Mouse (Mus musculus) 3134 (cell line): Measurements from ENCODE around the gene Abhd4.

Source experiments
- DNase-seq: peaks from one replicate; pipeline ENCODE4 v3.0.0-alpha.2; 2011; ENCODE audit warnings: low spot score; ENCODE audit not compliant: insufficient read length; ENCODE audit errors: extremely low read depth

The Abhd4 gene

DNA sequence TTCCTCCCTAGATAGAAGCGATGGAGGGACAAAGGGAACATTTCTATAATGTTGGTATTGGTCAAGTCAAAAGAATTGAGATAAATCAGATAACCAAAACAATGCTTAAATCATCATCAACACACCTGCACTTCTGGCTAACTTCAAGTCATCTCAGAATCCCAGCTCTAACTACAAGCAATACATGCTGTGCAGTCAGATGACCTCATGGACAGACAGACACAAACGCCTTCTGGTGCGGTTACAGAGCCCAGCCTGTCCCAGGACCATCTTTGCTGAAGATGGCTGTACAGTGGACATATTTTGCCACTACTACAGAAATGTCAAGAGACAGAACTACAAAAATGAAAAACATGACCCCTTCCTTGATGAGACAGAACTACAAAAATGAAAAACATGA is 16.4 kb downstream of the Abhd4 start:
- no peak for DNase-seq

DNA sequence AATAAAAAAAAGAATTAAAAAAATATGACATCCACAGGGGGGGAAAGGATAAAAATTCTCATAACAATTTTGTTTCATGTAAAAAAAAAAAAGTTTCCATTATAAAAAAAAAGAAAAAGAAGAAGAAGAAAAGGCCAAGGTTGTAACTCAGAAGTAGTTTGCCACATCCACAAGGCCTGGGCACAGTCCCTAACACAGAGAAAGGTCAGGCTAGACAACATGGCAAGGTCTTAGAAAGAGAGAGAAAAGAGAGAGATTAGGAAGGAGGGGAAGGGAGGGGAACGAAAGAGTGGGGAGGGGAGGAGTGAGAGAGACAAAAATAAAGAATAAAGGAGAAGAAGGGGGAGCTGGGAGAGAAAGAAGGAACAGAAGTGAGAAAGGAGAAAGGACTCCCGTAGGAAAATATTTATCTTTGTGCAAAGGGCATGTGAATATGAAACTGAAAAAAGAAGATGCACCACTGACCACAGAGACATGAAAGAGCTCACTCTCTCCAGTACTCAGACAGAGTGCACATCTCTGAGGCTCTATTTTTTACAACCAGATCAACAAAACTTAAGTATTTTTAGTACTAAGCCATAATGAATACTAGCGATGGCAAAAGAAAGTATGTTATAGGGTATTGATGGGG is 18.1 kb downstream of the Abhd4 start:
- no peak for DNase-seq

DNA sequence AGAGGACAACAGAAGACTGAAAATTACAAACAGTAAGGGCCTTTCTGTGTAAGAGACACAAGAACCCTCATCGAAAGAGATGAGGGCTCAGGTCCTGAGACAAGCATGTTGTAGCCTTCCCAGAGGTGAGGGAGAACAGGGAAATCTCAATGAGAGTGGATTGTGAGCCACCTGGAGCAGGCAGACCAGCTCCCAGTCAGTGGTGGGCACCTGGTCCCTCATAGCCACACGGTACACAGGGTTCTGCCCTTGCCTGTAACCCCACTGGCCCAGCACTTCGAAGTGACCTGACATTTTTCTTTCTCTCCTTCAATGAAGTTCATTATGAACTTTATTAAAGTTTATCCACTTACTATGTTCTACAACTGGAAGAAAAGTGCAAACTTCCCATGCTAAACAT is 18.7 kb downstream of the Abhd4 start:
- no peak for DNase-seq

DNA sequence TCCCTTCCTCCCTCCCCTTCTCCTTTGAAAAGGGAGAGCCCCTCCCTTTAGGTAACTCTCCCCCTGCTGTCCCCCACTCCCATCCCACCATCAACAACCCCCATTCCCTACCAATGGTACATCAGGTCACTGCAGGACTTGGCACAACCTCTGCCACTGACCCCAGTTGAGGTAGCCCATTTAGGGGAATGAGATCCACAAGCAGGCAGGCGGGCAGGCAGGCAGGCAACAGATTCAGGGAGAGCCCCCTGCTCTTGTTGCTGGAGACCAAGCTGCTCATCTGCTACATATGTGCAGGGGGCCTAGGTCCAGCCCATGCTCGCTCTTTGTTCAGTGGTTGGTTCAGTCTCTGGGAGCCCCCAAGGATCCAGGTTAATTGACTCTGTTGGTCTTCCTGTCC is 22.5 kb downstream of the Abhd4 start:
- DNase-seq, result no peak

DNA sequence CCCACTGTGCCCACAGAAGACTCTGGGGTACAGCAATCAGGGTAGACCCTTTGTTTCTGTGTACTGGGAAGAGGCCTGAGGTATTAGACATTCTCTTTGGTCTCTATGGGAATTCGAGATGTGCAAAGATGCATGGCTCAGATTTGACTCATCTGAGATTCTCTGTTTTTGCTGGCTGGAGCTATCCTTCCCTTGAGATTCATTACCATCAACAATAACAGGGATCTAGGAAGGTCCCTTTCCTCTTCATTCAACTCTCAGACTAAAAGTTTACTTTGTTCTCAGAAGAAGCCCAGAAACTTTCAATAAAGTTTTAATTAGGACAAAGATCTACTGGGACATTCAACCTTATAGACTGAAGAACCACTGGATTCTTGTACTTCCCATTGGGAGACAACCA is 30.9 kb downstream of the Abhd4 start, which contains the start of gene Olfr49:
Gene Olfr49, minus strand, starts transcription at position 101 of the 400 bp plus-strand sequence.
- DNase-seq, result no peak

DNA sequence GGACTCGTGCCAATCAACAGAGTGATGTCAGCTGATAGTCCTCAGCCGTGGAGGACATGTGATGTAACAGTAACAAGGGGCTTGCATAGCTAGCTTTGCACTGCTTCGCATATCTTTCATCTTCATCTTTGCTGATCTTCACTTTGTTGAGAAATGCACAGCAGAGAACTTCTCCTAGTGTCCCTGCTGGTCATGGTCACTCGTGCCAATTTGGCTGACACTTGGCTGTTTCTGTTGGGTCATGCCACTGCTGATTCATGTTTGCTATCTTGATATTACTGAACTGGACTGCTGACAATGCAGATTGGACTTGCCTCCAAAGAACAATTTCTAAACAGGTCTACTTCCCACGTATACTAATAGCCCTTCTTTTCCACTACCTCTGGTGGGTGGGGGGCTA is 46.1 kb downstream of the Abhd4 start:
- no peak for DNase-seq

DNA sequence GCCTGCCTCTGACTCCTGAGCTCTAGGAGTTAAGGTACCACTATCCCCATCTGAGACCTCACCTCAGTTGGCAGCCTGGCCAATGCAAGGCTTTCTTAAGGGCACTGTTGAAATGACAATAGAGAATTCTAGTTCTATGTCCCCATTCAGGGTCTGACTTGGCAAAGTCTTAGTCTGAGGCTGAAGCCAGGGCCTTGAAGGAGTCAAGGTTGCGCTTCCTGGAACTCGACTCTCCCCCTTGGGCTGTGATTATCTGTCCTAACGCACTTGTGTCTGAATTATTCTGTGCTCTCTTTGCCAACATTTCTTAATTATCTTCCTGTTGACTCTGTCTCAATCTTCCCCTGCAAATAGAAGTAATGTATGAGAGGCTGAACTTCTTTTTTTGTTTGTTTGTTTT is 46.7 kb downstream of the Abhd4 start:
- DNase-seq, result no peak

DNA sequence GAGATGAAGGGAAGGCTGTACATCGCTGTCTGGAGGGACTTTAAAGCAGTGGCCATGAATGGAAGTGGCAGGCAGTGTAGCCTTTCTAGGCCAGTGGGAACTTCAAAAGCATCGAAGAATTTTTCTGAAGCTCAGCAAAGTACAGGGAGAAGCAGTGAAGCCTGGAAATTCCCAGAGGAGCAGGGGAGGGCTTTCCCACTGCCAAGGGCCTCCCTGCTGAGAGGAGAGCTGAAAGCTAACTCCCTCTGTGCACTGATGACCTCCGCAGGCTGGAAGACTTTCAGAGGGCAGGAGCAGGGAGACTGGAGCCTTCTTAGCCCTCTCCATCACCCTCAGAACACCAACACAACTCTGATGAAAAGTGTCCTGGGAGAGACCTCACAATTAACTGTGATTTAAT is 57.8 kb downstream of the Abhd4 start:
- no peak for DNase-seq
